Mouse (Mus musculus): ENCODE measurements around the gene C8a.

C8a gene

DNA sequence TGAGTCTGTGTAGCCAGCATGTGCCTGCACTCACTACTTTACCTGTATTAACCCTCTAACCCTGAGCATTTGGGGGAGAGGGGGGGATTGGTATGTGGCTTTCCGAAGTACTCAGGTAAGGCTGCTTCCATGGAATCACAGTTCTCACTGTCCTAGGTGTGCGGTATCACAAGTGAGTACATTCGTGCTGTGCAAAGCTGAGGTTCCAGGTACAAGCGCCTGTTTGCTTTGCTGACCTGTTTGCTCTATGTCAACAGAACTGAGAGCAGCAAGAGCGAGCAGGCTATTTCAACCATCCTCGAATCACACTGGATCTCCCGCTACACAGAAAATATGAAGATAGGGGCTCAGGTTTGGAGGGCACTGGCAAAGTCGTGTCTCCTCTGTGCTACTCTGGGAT lies 110.1 kb downstream of the C8a start, which contains the start of gene C8b:
C8b (plus strand) TSS at position 253 of the 400 bp plus-strand sequence.
- DNase-seq: no peak
